Mouse (Mus musculus) B cell, adult 2 months (primary cell): ENCODE measurements around the gene Col4a3.

Experiments used
- DNase-seq, 2 experiments: peaks; one replicate each; pipeline ENCODE4 v3.0.0; 2022

Col4a3 gene

GRCm38 (mm10) chr1:82608646-82609262 is 22.0 kb downstream of the Col4a3 start:
- DNase-seq, result no peak

GRCm38 (mm10) chr1:82612061-82612660 is 25.4 kb downstream of the Col4a3 start:
- DNase-seq, result no peak

- no peak for DNase-seq
Observed at GRCm38 (mm10) chr1:82618001-82618400, 31.3 kb downstream of the Col4a3 start.

- no peak for DNase-seq
Observed at GRCm38 (mm10) chr1:82618592-82618991, 31.9 kb downstream of the Col4a3 start.

- DNase-seq, result no peak
Observed at GRCm38 (mm10) chr1:82619981-82620380, 33.3 kb downstream of the Col4a3 start.

- no peak for DNase-seq
Observed at GRCm38 (mm10) chr1:82624934-82625333, 38.2 kb downstream of the Col4a3 start.

GRCm38 (mm10) chr1:82625474-82625873 is 38.8 kb downstream of the Col4a3 start:
- no peak for DNase-seq

GRCm38 (mm10) chr1:82627652-82628051 is 40.9 kb downstream of the Col4a3 start:
- DNase-seq, result no peak

GRCm38 (mm10) chr1:82629495-82629894 is 42.8 kb downstream of the Col4a3 start:
- no peak for DNase-seq

GRCm38 (mm10) chr1:82631169-82631792 is 44.6 kb downstream of the Col4a3 start:
- no peak for DNase-seq

GRCm38 (mm10) chr1:82634545-82635253 is 48.0 kb downstream of the Col4a3 start:
- no peak for DNase-seq

GRCm38 (mm10) chr1:82635254-82635620 is 48.5 kb downstream of the Col4a3 start:
- DNase-seq, result no peak

- DNase-seq, result no peak
Observed at GRCm38 (mm10) chr1:82636321-82636720, 49.6 kb downstream of the Col4a3 start.

GRCm38 (mm10) chr1:82637414-82637813 is 50.7 kb downstream of the Col4a3 start:
- DNase-seq, result no peak

- DNase-seq, result peak in 1 of 2 experiments; percentile 1
Observed at GRCm38 (mm10) chr1:82638428-82638827, 51.7 kb downstream of the Col4a3 start.

GRCm38 (mm10) chr1:82641316-82641987 is 54.7 kb downstream of the Col4a3 start:
- peak; percentile 63 to 64 for DNase-seq

GRCm38 (mm10) chr1:82647989-82648388 is 61.3 kb downstream of the Col4a3 start:
- DNase-seq, result no peak

- no peak for DNase-seq
Observed at GRCm38 (mm10) chr1:82650868-82651267, 64.1 kb downstream of the Col4a3 start.

- DNase-seq, result no peak
Observed at GRCm38 (mm10) chr1:82654046-82654445, 67.3 kb downstream of the Col4a3 start.

GRCm38 (mm10) chr1:82656452-82656851 is 69.7 kb downstream of the Col4a3 start:
- DNase-seq, result no peak

GRCm38 (mm10) chr1:82662269-82662668 is 75.5 kb downstream of the Col4a3 start:
- no peak for DNase-seq

GRCm38 (mm10) chr1:82663522-82663921 is 76.8 kb downstream of the Col4a3 start:
- DNase-seq, result no peak

GRCm38 (mm10) chr1:82686328-82686727 is 99.6 kb downstream of the Col4a3 start:
- no peak for DNase-seq
